ENCODE assay signal across 8 mouse cellular contexts in the genomic region with DNA sequence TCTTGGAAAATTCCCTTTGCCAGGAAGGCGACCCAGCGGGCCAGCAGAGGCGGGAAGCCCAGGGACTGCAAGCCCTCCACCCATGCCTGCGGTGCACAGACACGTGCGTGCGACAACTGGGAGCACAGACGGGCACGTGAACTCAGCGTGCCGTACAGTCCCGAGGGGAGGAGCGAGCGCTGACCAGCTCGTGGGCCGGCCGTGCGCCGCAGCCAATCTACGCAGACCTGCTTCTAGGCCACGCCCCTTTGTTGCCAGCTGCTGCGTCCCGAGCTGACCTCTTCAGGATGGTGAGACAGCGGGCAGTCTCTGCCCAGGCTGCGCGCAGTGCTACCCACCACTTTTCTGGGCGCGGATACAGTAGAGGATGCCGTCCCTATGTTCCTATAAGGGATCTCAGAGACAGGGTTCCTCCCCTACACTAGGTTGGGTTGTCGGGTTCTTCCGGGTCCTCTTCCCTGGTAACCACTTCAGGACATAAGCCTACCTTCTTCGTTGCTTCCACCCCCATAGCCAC. TPM values are rescaled to one million over a fixed set of nuclear protein-coding genes. Genes with fewer than 3 reads are reported as not detected.
DNase-seq lines count a peak whose midpoint lies in the region; ATAC-seq lines count a peak whose summit lies in the region.

No protein-coding gene starts in this region.

- H3K4me2 ChIP-seq in heart, embryonic 12.5 days: peak overlapping the region; percentile 89
- H3K4me2 ChIP-seq in kidney, embryonic 16.5 days (replicated peaks; ENCODE audit: low read depth, low read length): peak overlapping the region; percentile 94

- H3K36me3 ChIP-seq in heart, embryonic 12.5 days: no peaks in the 10 kb centered on the region
- H3K36me3 ChIP-seq in kidney, embryonic 16.5 days (ENCODE audit: insufficient read depth, low read length): no peaks in the 10 kb centered on the region

- under 1% methylated on average over 32 of the region's 32 CpGs for WGBS in heart, embryonic 12.5 days
- WGBS in kidney, embryonic 16.5 days: under 1% methylated on average over 32 of the region's 32 CpGs

- ATAC-seq in erythroid progenitor cell, adult 5-6 weeks (replicated peaks; ENCODE audit: low FRiP score, poor library complexity, severe bottlenecking): peak; percentile 96
- ATAC-seq in heart, embryonic 12.5 days (ENCODE audit: insufficient number of reproducible peaks, low FRiP score): peak; percentile 95
- peak; percentile 99 for ATAC-seq in kidney, embryonic 16.5 days (ENCODE audit: low FRiP score, low TSS enrichment)

- H3K4me3 ChIP-seq in brown adipose tissue, adult 24 weeks (ENCODE audit: insufficient read depth, low read depth, low read length): peak overlapping the region; percentile 60
- peak overlapping the region; percentile 55 for H3K4me3 ChIP-seq in heart, embryonic 12.5 days
- H3K4me3 ChIP-seq in kidney, embryonic 16.5 days (ENCODE audit: low read length): peak overlapping the region; percentile 61

- H3K9me3 ChIP-seq in heart, embryonic 12.5 days (replicated peaks): no peaks in the 10 kb centered on the region
- no peaks in the 10 kb centered on the region for H3K9me3 ChIP-seq in kidney, embryonic 16.5 days (ENCODE audit: low read length)

- H3K27ac ChIP-seq in brown adipose tissue, adult 24 weeks (replicated peaks; ENCODE audit: low read depth, low read length): peak overlapping the region; percentile 92
- H3K27ac ChIP-seq in heart, embryonic 12.5 days (ENCODE audit: poor library complexity, severe bottlenecking): no peak overlapping the region
- H3K27ac ChIP-seq in kidney, embryonic 16.5 days (ENCODE audit: low read length): 0 out of 2 replicates have a peak overlapping the region, but pooled peaks have one; percentile 29

- DNase-seq in CD4-positive helper T cell, adult 2 months (ENCODE audit: low read depth, low spot score): peak; percentile 72
- DNase-seq in liver: peak; percentile 90
- peak; percentile 84 to 85 for DNase-seq in monocyte, adult 2 months (ENCODE audit: low read depth in 1 of 2, low spot score in 2 of 2)
- peak; percentile 75 to 79 for DNase-seq in spleen, postnatal 14 days (ENCODE audit: low spot score in 2 of 2)

- H3K4me1 ChIP-seq in brown adipose tissue, adult 24 weeks (ENCODE audit: control insufficient read depth, insufficient read depth, insufficient read length, low read length): no peaks in the 10 kb centered on the region; the same call in 1 of the 2 replicates
- H3K4me1 ChIP-seq in heart, embryonic 12.5 days (replicated peaks): peaks cover 5% of the 10 kb centered on the region
- H3K4me1 ChIP-seq in kidney, embryonic 16.5 days (ENCODE audit: insufficient read depth, low read length): peaks cover 8% of the 10 kb centered on the region; the same call in 1 of the 2 replicates

- no peaks in the 10 kb centered on the region for H3K27me3 ChIP-seq in heart, embryonic 12.5 days (replicated peaks)
- no peaks in the 10 kb centered on the region for H3K27me3 ChIP-seq in kidney, embryonic 16.5 days (ENCODE audit: insufficient read depth, low read length)

- H3K9ac ChIP-seq in heart, embryonic 12.5 days: peak overlapping the region; percentile 68
- H3K9ac ChIP-seq in kidney, embryonic 16.5 days (replicated peaks; ENCODE audit: low read length): peak overlapping the region; percentile 65

RNA-seq across cellular contexts. Expression of gene Pfkfb3, which starts 18.4 kb away (rescaled TPM):
- 190 and 226 TPM in 2 replicates for polyA plus RNA-seq in brown adipose tissue, adult 24 weeks (2012; ENCODE audit: insufficient read depth, insufficient read length, missing spikeins)
- total RNA-seq in erythroid progenitor cell, adult 5-6 weeks (2015; ENCODE audit: low replicate concordance): 8.0 and 14.1 TPM in 2 replicates
- total RNA-seq in erythroid progenitor cell, adult 5-6 weeks (2017; ENCODE audit: low replicate concordance): 1.1 and 3.2 TPM in 2 replicates
- 11.8 and 12.6 TPM in 2 replicates for polyA plus RNA-seq in heart, embryonic 12.5 days (2016; fragmentation: Nextera tagmentation; extraction: Ambion mirVana)
- 11.9 and 13.1 TPM in 2 replicates for polyA plus RNA-seq in kidney, embryonic 16.5 days (2015; fragmentation: Nextera tagmentation; extraction: Ambion mirVana)

Comparison
In these comparisons a context has a peak if more than half of its experiments do, and no peak if none do; other contexts are left out.
1. RNA of gene Pfkfb3, which starts 18.4 kb away (polyA plus RNA-seq): 190 to 226 TPM in brown adipose tissue, adult 24 weeks; 11.8 to 12.6 TPM in heart, embryonic 12.5 days and 11.9 to 13.1 TPM in kidney, embryonic 16.5 days; every median in the first group is over 10 times any median in the second.
2. Peak in every context shown above with its lines, with median percentiles within 50 percentile points of each other: DNase-seq, H3K4me3 ChIP-seq and ATAC-seq.